Mouse (Mus musculus) adrenal gland (tissue): Measurements from ENCODE around the gene Ildr1.

Experiments used
- intact Hi-C: fragments of 180-260 bp; cut with DNase I; formaldehyde crosslinking; loops from one replicate; pipeline ENCODE4 v1.15.1; 2025

Gene Ildr1

GRCm38 (mm10) chr16:36770191-36770771 lies 76.5 kb downstream of the Ildr1 start:
- intact Hi-C loops: no loop called here

GRCm38 (mm10) chr16:36770830-36771229 lies 77.1 kb downstream of the Ildr1 start:
- intact Hi-C loops: no loop called here

DNA sequence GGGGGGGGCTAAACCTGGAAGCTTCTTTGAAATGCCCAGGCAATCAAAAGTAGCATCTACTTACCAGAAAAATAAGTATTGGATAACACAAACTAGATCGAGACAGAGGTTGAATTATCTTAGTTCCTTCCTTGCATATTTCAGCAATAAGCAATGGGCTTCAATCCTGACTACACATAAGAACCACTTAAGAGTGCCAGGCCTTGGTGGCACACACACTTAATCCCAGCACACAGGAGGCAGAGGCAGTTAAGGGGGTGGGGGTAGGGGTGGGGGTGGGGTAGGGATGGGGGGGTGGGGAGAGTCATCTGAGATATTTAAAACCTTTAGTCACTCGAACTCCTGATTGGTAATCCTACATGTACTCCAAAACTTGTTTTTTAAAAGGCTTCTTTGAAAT lies 77.5 kb downstream of the Ildr1 start:
- intact Hi-C loops: no loop called here

GRCm38 (mm10) chr16:36771703-36772102 lies 77.9 kb downstream of the Ildr1 start:
- intact Hi-C loops: no loop called here

DNA sequence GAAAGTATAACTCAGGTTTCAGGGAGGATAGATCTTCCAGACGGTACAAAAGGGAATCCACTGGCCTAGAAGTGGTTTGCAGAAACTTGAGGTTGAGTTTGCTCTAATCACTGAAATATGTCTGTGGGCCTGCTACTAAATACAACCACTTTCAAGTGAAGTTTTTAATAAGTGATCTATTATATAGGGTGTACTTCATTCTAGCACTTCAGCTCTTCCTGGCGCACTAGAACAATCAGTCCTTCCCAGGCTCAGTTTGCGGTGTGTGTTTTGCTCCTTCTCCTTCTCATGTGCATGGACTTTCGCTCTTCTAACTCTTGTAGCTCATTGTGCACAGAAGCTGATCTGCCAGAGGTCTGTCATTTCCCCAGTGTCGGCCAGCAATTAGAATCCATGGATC lies 79.2 kb downstream of the Ildr1 start:
- intact Hi-C loops: no loop called here

DNA sequence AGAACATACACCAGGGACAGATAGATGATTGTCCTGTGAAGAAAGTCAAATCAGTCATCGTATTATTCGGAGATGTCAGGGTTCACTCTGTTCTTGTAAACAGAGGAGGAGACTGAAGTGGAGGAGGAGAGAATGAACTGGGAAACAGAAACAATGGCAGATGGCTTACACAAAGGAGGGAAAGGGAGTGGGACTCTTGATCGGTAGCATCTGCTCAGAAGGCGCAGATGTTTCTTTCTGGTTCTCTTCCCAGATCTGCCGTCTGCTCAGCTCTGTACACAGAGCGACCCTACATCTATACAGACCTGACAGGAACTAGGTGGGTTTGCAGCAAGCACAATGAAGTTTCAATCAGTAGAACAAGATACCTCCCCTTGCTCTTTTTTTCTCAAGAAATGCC lies 81.9 kb downstream of the Ildr1 start:
- intact Hi-C loops: no loop called here
